Mouse (Mus musculus): ENCODE results near the gene Sp7. TPM values are rescaled to one million over a fixed set of nuclear protein-coding genes. Genes with fewer than 3 reads are reported as not detected.

Sp7 gene
- polyA plus RNA-seq, 1 experiment from 2014 or later, result 0.36 TPM

Other genes with a start within 250 kb of the Sp7 start
- gene Spryd3, start 230.9 kb downstream of the Sp7 start, polyA plus RNA-seq (2015; fragmentation: Nextera tagmentation; extraction: Ambion mirVana), result 38.2 and 42.9 TPM in 2 replicates
- gene Igfbp6, start 222.8 kb downstream of the Sp7 start, polyA plus RNA-seq (2015; fragmentation: Nextera tagmentation; extraction: Ambion mirVana), result 1.2 and 1.4 TPM in 2 replicates
- not detected in 2 replicates for gene Soat2, start 216.7 kb downstream of the Sp7 start, polyA plus RNA-seq (2015; fragmentation: Nextera tagmentation; extraction: Ambion mirVana)
- gene Zfp740, start 163.9 kb downstream of the Sp7 start, polyA plus RNA-seq (2015; fragmentation: Nextera tagmentation; extraction: Ambion mirVana), result 90.6 and 94.0 TPM in 2 replicates
- 44.2 and 45.1 TPM in 2 replicates for gene Csad, start 162.5 kb downstream of the Sp7 start, polyA plus RNA-seq (2015; fragmentation: Nextera tagmentation; extraction: Ambion mirVana)
- 0.33 and 0.99 TPM in 2 replicates for gene Itgb7, start 135.2 kb downstream of the Sp7 start, polyA plus RNA-seq (2015; fragmentation: Nextera tagmentation; extraction: Ambion mirVana)
- 5.9 and 6.2 TPM in 2 replicates for gene Rarg, start 109.7 kb downstream of the Sp7 start, polyA plus RNA-seq (2015; fragmentation: Nextera tagmentation; extraction: Ambion mirVana)
- not detected in 2 replicates for gene Gm9918, start 96.6 kb downstream of the Sp7 start, polyA plus RNA-seq (2015; fragmentation: Nextera tagmentation; extraction: Ambion mirVana)
- 50.1 and 51.5 TPM in 2 replicates for gene Mfsd5, start 87.7 kb downstream of the Sp7 start, polyA plus RNA-seq (2015; fragmentation: Nextera tagmentation; extraction: Ambion mirVana)
- 10.2 and 15.2 TPM in 2 replicates for gene Espl1, start 70.9 kb downstream of the Sp7 start, polyA plus RNA-seq (2015; fragmentation: Nextera tagmentation; extraction: Ambion mirVana)
- gene Pfdn5, start 41.1 kb downstream of the Sp7 start, polyA plus RNA-seq (2015; fragmentation: Nextera tagmentation; extraction: Ambion mirVana), result 467 and 474 TPM in 2 replicates
- 98.2 and 108 TPM in 2 replicates for gene Myg1, start 35.5 kb downstream of the Sp7 start, polyA plus RNA-seq (2015; fragmentation: Nextera tagmentation; extraction: Ambion mirVana)
- 42.6 and 44.9 TPM in 2 replicates for gene Aaas, start 16.4 kb downstream of the Sp7 start, polyA plus RNA-seq (2015; fragmentation: Nextera tagmentation; extraction: Ambion mirVana)
- 5.4 and 5.6 TPM in 2 replicates for gene Sp1, start 39.0 kb upstream of the Sp7 start, polyA plus RNA-seq (2015; fragmentation: Nextera tagmentation; extraction: Ambion mirVana)
- gene Amhr2, start 78.2 kb upstream of the Sp7 start, polyA plus RNA-seq (2015; fragmentation: Nextera tagmentation; extraction: Ambion mirVana), result 0.15 and 0.83 TPM in 2 replicates
- 85.8 and 89.1 TPM in 2 replicates for gene Prr13, start 91.8 kb upstream of the Sp7 start, polyA plus RNA-seq (2015; fragmentation: Nextera tagmentation; extraction: Ambion mirVana)
- 155 and 161 TPM in 2 replicates for gene Pcbp2, start 103.4 kb upstream of the Sp7 start, polyA plus RNA-seq (2015; fragmentation: Nextera tagmentation; extraction: Ambion mirVana)
- 6.0 and 6.1 TPM in 2 replicates for gene Gm10337, start 136.5 kb upstream of the Sp7 start, polyA plus RNA-seq (2015; fragmentation: Nextera tagmentation; extraction: Ambion mirVana)
- 55.3 and 55.9 TPM in 2 replicates for gene Map3k12, start 149.9 kb upstream of the Sp7 start, polyA plus RNA-seq (2015; fragmentation: Nextera tagmentation; extraction: Ambion mirVana)
- gene Tarbp2, start 151.0 kb upstream of the Sp7 start, polyA plus RNA-seq (2015; fragmentation: Nextera tagmentation; extraction: Ambion mirVana), result 102 and 103 TPM in 2 replicates
- gene Npff, start 157.8 kb upstream of the Sp7 start, polyA plus RNA-seq (2015; fragmentation: Nextera tagmentation; extraction: Ambion mirVana), result 2.4 and 2.5 TPM in 2 replicates